Mouse (Mus musculus) brain, adult 2 months (tissue): ENCODE measurements around the gene Ell2.

ENCODE experiments used
- DNase-seq: peaks from one replicate; pipeline ENCODE4 v3.0.0; 2011; ENCODE audit warnings: low read depth, low spot score

The Ell2 gene

GRCm38 (mm10) chr13:75733594-75734161 lies 27.1 kb downstream of the Ell2 start:
- DNase-seq, result no peak

- DNase-seq, result no peak
Measured at GRCm38 (mm10) chr13:75734231-75734630, 27.7 kb downstream of the Ell2 start.

GRCm38 (mm10) chr13:75735606-75736005 lies 29.0 kb downstream of the Ell2 start:
- no peak for DNase-seq

GRCm38 (mm10) chr13:75737991-75738390 lies 31.4 kb downstream of the Ell2 start:
- no peak for DNase-seq

- no peak for DNase-seq
Measured at GRCm38 (mm10) chr13:75738536-75738935, 32.0 kb downstream of the Ell2 start.

GRCm38 (mm10) chr13:75738957-75739356 lies 32.4 kb downstream of the Ell2 start:
- no peak for DNase-seq

GRCm38 (mm10) chr13:75740018-75740417 lies 33.5 kb downstream of the Ell2 start:
- peak; percentile 53 for DNase-seq

- DNase-seq, result no peak
Measured at GRCm38 (mm10) chr13:75741119-75741518, 34.6 kb downstream of the Ell2 start.

- no peak for DNase-seq
Measured at GRCm38 (mm10) chr13:75741736-75742729, 35.5 kb downstream of the Ell2 start.

- no peak for DNase-seq
Measured at GRCm38 (mm10) chr13:75742970-75743369, 36.4 kb downstream of the Ell2 start.

GRCm38 (mm10) chr13:75744065-75744464 lies 37.5 kb downstream of the Ell2 start:
- no peak for DNase-seq

- no peak for DNase-seq
Measured at GRCm38 (mm10) chr13:75745328-75745727, 38.8 kb downstream of the Ell2 start.

- no peak for DNase-seq
Measured at GRCm38 (mm10) chr13:75747265-75747664, 40.7 kb downstream of the Ell2 start.

- DNase-seq, result no peak
Measured at GRCm38 (mm10) chr13:75748685-75749084, 42.1 kb downstream of the Ell2 start.

- no peak for DNase-seq
Measured at GRCm38 (mm10) chr13:75750785-75751184, 44.2 kb downstream of the Ell2 start.

- peak; percentile 81 for DNase-seq
Measured at GRCm38 (mm10) chr13:75752216-75752938, 45.8 kb downstream of the Ell2 start.

- DNase-seq, result peak; percentile 76
Measured at GRCm38 (mm10) chr13:75754398-75754797, 47.8 kb downstream of the Ell2 start.

GRCm38 (mm10) chr13:75760859-75761548 lies 54.4 kb downstream of the Ell2 start:
- DNase-seq, result no peak

GRCm38 (mm10) chr13:75762759-75763158 lies 56.2 kb downstream of the Ell2 start:
- DNase-seq, result no peak

GRCm38 (mm10) chr13:75763280-75763679 lies 56.7 kb downstream of the Ell2 start:
- no peak for DNase-seq

- no peak for DNase-seq
Measured at GRCm38 (mm10) chr13:75765742-75766141, 59.2 kb downstream of the Ell2 start.

GRCm38 (mm10) chr13:75766238-75766637 lies 59.7 kb downstream of the Ell2 start:
- DNase-seq, result peak; percentile 75
